Mouse (Mus musculus) hindbrain, embryonic 10.5 days (tissue): ENCODE data around the gene 1700018F24Rik. TPM values are rescaled to one million over a fixed set of nuclear protein-coding genes. Genes with fewer than 3 reads are reported as not detected.
"Not testable (repeated sequence)": the region's sequence is repeated elsewhere in the genome, so short reads cannot be mapped to it uniquely, and the experiment has no call there.

Source experiments
- DNase-seq: peaks from one replicate; pipeline ENCODE4 v3.0.0-alpha.2; 2017; ENCODE audit warnings: low spot score
- H3K27ac ChIP-seq: fragments of 300-500 bp; sonication (generic); 2 replicates; pipeline ENCODE4 v1.5.1; 2016; ENCODE audit warnings: mild to moderate bottlenecking, moderate library complexity
- H3K27me3 ChIP-seq: fragments of 300-500 bp; sonication (generic); 2 replicates; pipeline ENCODE4 v1.6.1; 2016; ENCODE audit warnings: mild to moderate bottlenecking; ENCODE audit not compliant: poor library complexity, insufficient read depth, severe bottlenecking
- H3K36me3 ChIP-seq: fragments of 300-500 bp; sonication (generic); 2 replicates; pipeline ENCODE4 v1.6.1; 2016; ENCODE audit warnings: mild to moderate bottlenecking, moderate library complexity
- H3K4me1 ChIP-seq: fragments of 300-500 bp; sonication (generic); replicated peaks from 2 replicates; pipeline ENCODE4 v1.6.1; 2016; ENCODE audit warnings: mild to moderate bottlenecking
- H3K4me3 ChIP-seq: fragments of 300-500 bp; sonication (generic); 2 replicates; pipeline ENCODE4 v1.5.1; 2016; ENCODE audit warnings: mild to moderate bottlenecking, moderate library complexity
- H3K9me3 ChIP-seq: fragments of 300-500 bp; sonication (generic); 2 replicates; pipeline ENCODE4 v1.6.1; 2016; ENCODE audit warnings: mild to moderate bottlenecking, moderate library complexity
- WGBS: fragments of 180-500 bp; shearing (Covaris S2); methylation state at CpG from one replicate; pipeline ENCODE4 v1.1.7; 2016; 5-methylcytosine and 5-hydroxymethylcytosine counted together
- polyA plus RNA-seq: library from polyadenylated mRNA; unstranded; fragments of >200 nt; fragmentation: Nextera tagmentation; extraction: Ambion mirVana; gene quantifications from 2 replicates; pipeline ENCODE4 v1.2.1, GENCODE M21; 2016

1700018F24Rik gene
- polyA plus RNA-seq, 1 experiment from 2014 or later = not detected

DNA sequence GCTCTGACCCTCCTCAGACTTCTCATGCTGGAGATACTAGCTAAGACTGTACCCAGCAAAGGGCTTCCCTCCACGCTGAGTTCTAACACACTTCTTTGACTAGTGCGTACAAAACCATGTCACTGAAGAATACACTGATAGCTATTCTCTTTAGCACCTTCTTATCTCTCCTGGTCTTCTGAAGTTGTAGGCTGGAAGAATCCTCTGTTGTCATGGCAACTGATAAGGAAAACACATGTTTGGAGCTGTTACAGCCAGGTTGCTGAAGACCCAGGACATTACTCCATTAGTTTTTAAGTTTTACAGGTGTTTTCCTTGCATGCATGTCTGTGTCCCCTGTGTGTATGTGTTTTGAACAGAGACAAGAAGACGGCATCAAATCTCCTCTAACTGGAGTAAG is 11.4 kb downstream of the 1700018F24Rik start:
- not testable (repeated sequence) for DNase-seq, H3K27ac ChIP-seq, H3K4me3 ChIP-seq, H3K27me3 ChIP-seq, H3K4me1 ChIP-seq, H3K36me3 ChIP-seq, H3K9me3 ChIP-seq
- WGBS = 88% methylated on average over 3 of the region's 3 CpGs

DNA sequence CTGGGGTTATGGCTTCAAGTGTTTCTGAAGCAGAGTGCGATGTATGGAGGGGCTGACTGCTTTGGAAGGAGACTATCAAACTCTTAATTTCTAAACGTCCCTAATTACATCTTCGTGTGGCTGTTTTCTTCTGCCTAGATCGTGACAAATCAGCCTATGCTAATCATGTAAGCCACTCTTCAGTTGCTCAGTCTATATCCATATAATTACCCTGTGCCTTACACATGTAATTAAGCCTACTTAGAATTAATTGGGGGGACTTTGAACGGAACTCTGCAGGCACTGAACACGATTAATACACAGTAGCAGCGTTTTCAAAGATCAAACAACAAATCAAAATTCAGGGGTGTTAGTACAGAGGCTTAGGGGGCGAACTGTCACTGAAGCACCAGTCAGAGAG is 15.1 kb downstream of the 1700018F24Rik start:
- Histone ChIP-seq H3K4me1 (no peaks in the 10 kb centered on the region), H3K36me3 (no peaks in the 10 kb centered on the region), H3K4me3 (no peak overlapping the region), H3K27ac (no peak overlapping the region), H3K27me3 (no peaks in the 10 kb centered on the region), H3K9me3 (no peaks in the 10 kb centered on the region)
- 87% methylated on average over 8 of the region's 8 CpGs for WGBS
- no peak for DNase-seq

DNA sequence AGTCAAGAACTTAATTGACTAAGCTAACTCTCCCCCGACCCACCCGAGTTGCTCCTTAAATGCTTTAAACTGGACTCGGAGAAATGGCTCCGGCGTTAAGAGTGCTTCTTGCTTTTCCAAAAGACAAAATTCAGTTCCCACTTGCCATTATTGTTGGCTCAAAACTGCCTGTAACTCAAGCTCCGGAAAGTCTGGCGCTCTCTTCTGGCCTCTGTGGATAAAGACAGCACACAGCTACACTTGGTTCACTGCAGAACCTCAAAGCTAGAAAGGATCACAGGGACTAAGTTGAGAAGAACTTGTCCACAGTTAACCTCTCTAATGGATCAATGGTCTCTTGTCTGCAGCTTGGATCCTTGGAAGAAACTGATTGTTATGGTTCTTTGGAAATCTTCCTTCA is 15.9 kb downstream of the 1700018F24Rik start:
- 89% methylated on average over 7 of the region's 7 CpGs for WGBS
- Histone ChIP-seq H3K36me3 (no peaks in the 10 kb centered on the region), H3K4me1 (no peaks in the 10 kb centered on the region), H3K27me3 (no peaks in the 10 kb centered on the region), H3K27ac (no peak overlapping the region), H3K9me3 (no peaks in the 10 kb centered on the region), H3K4me3 (no peak overlapping the region)
- no peak for DNase-seq

DNA sequence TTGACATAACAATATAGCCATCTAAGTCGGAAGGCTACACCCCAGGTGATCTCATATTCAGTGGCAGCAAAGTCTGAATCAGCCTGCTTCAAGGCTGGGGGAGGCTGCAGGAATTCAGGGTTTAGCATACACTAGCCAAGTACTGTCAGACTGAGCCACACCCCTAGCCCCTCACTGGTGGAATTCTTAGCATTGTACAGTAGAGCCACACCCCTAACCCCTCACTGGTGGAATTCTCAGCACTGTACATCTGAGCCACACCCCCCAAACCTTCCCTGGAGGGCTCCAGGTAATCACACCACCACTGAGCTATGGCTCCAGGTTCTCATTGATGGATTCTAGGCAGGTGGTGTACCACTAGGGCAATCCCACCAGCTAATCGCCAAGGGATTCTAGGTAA is 16.7 kb downstream of the 1700018F24Rik start:
- Histone ChIP-seq H3K9me3 (no peaks in the 10 kb centered on the region), H3K4me1 (no peaks in the 10 kb centered on the region), H3K4me3 (no peak overlapping the region), H3K36me3 (no peaks in the 10 kb centered on the region), H3K27me3 (no peaks in the 10 kb centered on the region), H3K27ac (no peak overlapping the region)
- no peak for DNase-seq
- WGBS = 74% methylated on average over 2 of the region's 2 CpGs

DNA sequence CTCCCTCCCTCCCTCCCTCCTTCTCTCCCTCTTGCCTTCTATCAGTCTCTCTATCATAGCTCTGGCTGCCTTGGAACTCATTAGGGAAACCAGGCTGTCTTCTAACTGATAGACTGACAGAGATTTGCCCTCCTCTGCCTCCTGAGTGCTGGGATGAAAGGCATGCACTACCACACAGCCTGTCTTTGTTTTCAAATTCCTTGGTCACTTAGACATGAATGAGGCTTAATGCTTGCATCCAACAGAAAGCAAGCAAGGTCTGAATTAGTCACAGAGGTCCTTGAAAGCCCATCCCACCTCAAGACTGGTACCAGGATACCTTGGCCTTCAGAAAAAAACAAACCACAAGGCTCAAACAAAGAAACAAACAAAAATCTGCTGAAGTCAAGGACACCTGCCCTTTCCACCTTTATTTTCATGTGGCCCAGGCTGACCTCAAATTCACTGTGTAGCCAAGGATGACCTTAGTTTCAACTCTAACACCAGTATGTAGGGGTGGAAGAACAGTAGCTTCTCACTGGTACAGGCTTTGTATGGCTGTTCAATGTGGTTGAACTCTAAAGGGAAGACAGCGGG is 22.1 kb downstream of the 1700018F24Rik start:
- no peak for DNase-seq
- Histone ChIP-seq H3K27ac (no peak overlapping the region), H3K4me3 (no peak overlapping the region), H3K4me1 (no peaks in the 10 kb centered on the region), H3K27me3 (no peaks in the 10 kb centered on the region), H3K36me3 (no peaks in the 10 kb centered on the region), H3K9me3 (no peaks in the 10 kb centered on the region)
- 86% methylated on average over 1 of the region's 1 CpGs for WGBS

DNA sequence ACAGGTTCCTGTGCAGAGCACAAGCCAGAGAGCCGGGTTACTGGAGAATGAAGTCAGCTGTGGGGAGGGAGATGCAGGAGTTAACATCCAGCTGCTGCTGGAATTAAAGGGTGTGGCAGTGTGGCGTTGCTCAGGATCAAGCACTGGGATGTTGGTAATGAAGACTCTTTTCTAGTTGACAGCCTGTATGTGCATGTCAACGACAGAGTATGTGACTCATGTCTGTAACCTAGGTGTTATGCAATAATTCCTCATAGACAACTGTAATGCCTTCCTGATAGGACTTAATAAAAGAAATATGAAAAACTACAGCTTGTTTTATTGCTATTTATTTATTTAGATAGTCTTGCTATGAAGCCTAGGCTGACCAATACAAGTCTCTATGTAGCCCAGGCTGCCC is 26.1 kb downstream of the 1700018F24Rik start:
- Histone ChIP-seq H3K9me3 (no peaks in the 10 kb centered on the region), H3K27ac (no peak overlapping the region), H3K4me3 (no peak overlapping the region), H3K27me3 (no peaks in the 10 kb centered on the region), H3K4me1 (no peaks in the 10 kb centered on the region), H3K36me3 (no peaks in the 10 kb centered on the region)
- WGBS = 66% methylated on average over 3 of the region's 3 CpGs
- no peak for DNase-seq

DNA sequence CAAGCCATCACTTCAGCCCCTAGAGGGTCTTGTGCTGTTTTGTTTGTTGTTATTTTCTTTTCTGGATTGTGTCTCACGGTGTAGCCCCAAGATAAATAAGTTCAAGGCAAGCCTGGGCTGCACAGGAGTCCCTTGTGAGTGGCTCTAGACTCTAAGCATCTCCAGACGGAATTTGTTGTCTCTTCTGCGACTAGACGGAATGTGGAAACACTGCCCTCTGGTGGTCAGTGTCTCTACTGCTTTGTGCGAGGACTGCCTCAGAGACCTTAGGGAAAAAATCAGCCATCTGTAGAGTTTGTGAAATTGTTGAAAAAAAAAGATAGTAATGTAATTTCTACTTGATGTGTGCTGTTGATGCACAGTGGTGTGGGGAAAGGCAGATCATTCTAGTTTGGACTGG is 26.9 kb downstream of the 1700018F24Rik start:
- DNase-seq = peak; percentile 71
- Histone ChIP-seq H3K27me3 (no peaks in the 10 kb centered on the region), H3K4me3 (no peak overlapping the region), H3K9me3 (no peaks in the 10 kb centered on the region), H3K36me3 (no peaks in the 10 kb centered on the region), H3K4me1 (peaks cover 2% of the 10 kb centered on the region), H3K27ac (no peak overlapping the region)
- 4% methylated on average over 5 of the region's 5 CpGs for WGBS

DNA sequence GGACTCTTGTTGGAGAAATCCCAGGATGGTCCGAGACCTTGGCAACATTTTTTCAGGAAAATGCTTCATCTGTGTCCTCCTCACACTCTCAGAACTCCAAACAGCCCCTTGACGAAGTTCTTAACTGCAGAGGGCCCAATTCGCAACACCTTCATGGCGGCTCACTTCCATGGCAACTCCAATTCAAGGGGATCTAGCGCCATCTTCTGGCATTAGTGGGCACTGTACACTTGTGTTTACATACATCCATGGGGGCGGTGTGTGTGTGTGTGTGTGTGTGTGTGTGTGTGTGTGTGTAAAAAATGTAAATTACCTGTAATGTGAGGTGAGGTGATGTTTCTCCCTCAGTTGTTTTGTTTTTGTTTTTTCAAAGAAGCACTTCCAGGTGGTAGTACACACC is 28.6 kb downstream of the 1700018F24Rik start:
- Histone ChIP-seq H3K27me3 (no peaks in the 10 kb centered on the region), H3K36me3 (no peaks in the 10 kb centered on the region), H3K4me1 (peaks cover 7% of the 10 kb centered on the region), H3K27ac (no peak overlapping the region), H3K4me3 (no peak overlapping the region), H3K9me3 (no peaks in the 10 kb centered on the region)
- WGBS = 48% methylated on average over 6 of the region's 6 CpGs
- DNase-seq = no peak

DNA sequence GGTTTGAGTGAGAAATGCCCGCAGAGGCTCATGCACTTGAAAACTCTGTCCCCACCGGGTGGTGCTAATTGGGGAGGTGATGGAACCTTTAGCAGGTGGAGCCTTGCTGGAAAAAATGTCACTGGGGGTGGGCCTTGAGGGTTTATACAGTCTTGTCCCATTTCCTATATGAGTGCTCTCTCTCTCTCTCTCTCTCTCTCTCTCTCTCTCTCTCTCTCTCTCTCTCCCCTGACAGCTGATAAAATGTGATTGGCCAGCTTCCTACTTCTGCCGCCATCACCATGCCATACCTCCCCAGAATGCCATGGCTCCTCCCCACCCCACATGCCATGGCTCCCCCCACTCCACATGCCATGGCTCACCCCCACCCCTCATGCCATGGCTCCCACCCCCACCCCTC is 32.3 kb downstream of the 1700018F24Rik start:
- H3K27me3 ChIP-seq = no peaks in the 10 kb centered on the region
- no peak for DNase-seq
- H3K4me3 ChIP-seq = no peak overlapping the region
- WGBS = 56% methylated on average over 3 of the region's 3 CpGs
- H3K27ac ChIP-seq = no peak overlapping the region
- no peaks in the 10 kb centered on the region for H3K36me3 ChIP-seq
- H3K4me1 ChIP-seq = peaks cover 7% of the 10 kb centered on the region
- no peaks in the 10 kb centered on the region for H3K9me3 ChIP-seq

DNA sequence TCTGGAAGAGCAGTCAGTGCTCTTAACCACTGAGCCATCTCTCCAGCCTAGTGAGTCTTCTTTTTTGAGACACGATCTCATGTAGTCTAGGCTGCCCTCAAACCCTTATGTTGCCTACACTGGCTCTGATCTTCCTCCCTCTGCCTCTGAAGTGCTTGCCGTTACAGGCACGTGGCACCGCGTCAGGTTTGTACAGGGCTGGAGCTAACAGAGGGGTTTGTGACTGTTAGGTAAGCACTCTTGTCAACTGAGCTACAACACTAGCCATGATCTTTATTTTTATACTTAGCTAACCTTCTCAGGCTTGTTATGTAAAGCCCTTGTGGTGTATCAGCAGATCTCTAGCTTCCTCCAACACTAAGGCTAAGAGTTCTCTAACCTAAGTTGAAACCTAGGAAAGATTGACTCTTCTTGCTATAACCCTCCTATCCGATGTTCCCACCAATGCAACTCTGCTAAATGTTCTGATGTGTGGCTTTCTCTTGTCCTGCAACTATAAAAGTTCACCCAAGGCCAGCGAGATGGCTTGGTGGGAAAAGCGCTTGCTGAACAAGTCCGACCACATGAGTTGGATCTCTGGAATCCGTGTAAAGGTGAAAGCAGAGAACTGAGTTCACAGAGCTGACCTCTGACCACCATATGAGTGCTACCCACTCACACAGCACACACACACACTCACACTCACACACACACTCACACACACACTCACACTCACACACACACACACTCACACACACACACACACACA is 39.2 kb downstream of the 1700018F24Rik start:
- Histone ChIP-seq H3K4me1 (peaks cover 15% of the 10 kb centered on the region), H3K27ac (no peak overlapping the region), H3K36me3 (peaks cover 13% of the 10 kb centered on the region), H3K27me3 (no peaks in the 10 kb centered on the region), H3K4me3 (no peak overlapping the region), H3K9me3 (no peaks in the 10 kb centered on the region)
- DNase-seq = no peak
- WGBS = 90% methylated on average over 10 of the region's 10 CpGs

DNA sequence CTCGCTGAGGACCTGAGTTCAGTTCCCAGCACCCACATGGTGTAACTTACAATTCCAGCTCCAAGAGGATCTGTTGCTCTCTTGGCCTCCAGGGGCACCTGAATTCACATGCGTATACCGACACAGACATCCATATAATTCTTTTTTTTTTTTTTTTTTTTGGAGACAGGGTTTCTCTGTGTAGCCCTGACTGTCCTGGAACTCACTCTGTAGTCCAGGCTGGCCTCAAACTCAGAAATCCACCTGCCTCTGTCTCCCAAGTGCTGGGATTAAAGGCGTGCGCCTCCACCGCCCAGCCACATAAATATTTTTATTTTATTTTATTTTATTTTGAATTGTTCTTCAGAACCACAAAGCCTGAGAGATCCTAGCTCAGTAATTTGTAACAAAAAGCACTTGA is 40.4 kb downstream of the 1700018F24Rik start:
- Histone ChIP-seq H3K36me3 (peaks cover 20% of the 10 kb centered on the region), H3K4me3 (peak overlapping the region; percentile 86), H3K27ac (peak overlapping the region; percentile 91), H3K4me1 (peaks cover 15% of the 10 kb centered on the region)
- DNase-seq, H3K9me3 ChIP-seq, H3K27me3 ChIP-seq: not testable (repeated sequence)
- WGBS = 57% methylated on average over 6 of the region's 6 CpGs

DNA sequence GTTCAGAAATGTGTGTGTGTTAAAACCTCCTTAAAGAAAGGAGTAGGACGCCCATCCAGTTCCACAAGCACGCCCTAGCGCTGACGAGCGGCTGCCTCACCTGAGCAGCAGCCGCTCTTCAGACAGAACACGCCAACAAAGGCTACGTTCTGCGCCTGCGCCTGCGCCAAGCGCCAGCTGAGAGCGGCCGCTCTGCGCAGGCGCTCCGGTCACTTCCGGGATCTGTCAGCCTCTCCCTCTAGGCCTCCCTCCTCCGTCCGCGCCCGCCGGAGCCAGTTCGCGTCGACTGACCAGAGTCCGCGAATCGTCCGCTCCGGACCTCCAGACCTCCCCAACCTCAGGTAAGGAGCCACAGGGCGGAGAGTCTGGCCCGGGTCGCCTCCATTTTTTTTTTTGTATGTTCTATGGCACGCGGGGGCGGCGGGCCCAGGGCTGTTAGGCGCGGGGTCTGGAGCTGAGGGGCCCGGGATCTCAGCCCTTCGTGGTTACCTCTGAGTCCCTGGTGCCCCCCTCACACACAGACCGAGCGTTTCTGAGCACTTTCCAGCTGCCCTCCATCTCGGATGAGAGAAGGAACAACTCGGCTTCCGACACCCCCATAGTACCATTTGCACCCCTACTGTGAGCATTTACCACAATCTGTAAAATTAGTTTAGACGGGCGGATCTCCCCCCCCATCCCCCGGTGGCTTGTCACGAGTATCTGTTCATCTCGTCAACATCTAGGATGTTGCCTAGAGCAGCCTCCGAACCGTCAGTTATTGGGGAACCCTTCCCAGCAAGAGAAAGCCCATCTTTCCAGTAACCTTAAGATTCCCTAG is 41.1 kb downstream of the 1700018F24Rik start, which contains the start of the genes Arpc1a and Kpna7:
TSS of gene Arpc1a (plus strand) at position 199 of the 820 bp plus-strand sequence.
TSS of gene Kpna7 (minus strand) at position 399 of the 820 bp plus-strand sequence.
- WGBS = under 1% methylated on average over 54 of the region's 54 CpGs

DNA sequence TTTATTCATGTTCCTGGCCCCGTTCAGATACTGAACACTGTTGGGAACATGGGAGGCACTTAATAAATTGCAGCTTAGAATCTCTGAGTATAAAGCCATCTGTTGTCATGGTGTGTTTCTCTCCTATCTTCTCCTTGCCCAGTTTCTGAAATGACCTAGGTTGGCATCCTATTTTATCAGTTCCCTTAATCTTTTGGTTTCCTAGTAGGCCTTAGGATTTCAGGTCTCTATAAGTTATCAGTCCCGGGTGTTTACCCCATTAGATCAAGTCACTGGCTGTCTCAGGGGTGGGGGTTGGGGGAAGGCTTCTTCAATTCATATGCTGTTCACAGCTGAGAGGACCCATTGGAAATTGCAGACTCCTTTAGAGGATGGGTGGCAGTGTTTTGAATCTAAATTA is 42.0 kb downstream of the 1700018F24Rik start:
- Histone ChIP-seq H3K4me3 (peak overlapping the region; percentile 86), H3K27ac (no peak overlapping the region), H3K27me3 (no peaks in the 10 kb centered on the region), H3K9me3 (peaks cover 5% of the 10 kb centered on the region; the same call in 1 of the 2 replicates), H3K36me3 (peaks cover 27% of the 10 kb centered on the region), H3K4me1 (peaks cover 15% of the 10 kb centered on the region)
- WGBS = 88% methylated on average over 2 of the region's 2 CpGs
- no peak for DNase-seq

More for the DNA sequence above, 41.1 kb downstream of the 1700018F24Rik start, which contains the start of the genes Arpc1a and Kpna7:
- DNase-seq = peak; percentile 94
- Histone ChIP-seq H3K9me3 (peaks cover 5% of the 10 kb centered on the region; the same call in 1 of the 2 replicates), H3K4me1 (peaks cover 15% of the 10 kb centered on the region), H3K4me3 (peak within 1 kb of the TSS; percentile 86), H3K27ac (peak within 1 kb of the TSS; percentile 91), H3K27me3 (no peaks in the 10 kb centered on the region), H3K36me3 (peaks cover 26% of the 10 kb centered on the region)
